Mouse (Mus musculus) kidney, adult 8-10 months (tissue): ENCODE data around the gene Bahcc1.

Experiments used
- DNase-seq, 2 experiments: peaks; one replicate each; pipeline ENCODE4 v3.0.0; 2022

Bahcc1 gene

DNA sequence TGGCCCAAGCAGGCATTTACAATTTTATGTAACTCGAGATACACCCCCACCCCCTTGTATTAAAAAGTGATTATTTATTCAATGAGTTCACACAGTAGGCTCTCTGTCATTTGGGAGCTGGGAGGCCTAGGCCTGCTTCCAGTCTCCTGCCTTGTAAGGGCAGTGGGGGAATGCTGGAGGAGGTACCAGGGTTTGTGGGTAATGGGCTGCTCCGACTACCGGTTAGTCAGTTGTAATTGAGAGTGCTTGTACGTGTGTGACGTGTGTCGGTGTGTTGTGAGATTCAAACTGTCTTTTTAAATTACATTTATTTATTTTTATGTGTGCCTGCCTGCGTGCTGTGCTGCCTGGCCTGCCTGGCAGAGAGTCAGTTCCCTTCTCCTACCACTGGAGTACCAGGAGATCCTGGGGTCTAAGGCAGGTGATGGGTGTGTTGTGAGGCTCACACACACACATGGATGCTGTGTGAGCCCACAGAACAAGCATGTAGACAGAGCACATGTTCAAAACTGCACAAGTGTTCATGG lies 3.8 kb upstream of the Bahcc1 start:
- DNase-seq = no peak

DNA sequence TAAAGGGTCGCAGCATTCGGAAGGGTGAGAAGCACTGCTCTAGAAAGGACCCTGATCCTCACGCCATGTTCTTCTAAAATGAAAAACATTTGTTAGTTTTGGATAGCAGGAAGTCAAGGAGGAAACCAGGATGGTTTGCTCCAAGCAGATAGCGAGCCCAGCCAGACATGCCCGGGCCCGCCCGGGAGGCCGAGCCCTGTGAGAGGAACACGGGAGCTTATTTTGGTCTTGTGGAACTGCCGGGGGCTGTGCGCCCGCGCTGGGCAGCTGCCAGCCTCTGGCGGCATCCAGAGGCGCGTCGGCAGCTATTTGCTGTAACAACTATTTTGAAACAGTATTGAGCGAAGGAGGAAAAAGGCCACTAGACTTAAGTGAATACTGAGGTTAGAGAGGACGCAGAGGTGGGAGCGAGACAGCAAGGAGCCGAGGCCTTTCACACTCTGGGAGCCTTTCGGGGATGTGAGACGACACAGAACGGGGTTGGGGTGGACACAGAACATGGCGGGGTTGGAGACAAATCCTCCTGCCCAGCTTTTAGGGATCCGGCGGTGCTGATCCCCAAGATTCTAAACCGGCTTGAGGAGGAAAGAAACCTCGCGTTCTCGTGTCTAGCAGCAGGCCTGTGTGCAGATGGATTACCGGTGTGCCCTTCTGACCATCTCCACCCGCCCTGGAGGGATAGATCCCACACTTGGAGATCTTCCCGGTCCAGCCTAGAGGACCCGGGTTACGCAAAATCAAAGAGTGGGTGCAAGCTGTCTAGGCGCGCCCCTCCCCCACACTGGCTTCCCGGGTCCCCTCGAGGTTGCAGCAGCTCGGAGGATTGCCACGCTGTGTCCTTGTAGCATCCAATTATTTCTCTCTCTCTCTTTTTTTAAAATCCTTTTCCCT lies 2.6 kb upstream of the Bahcc1 start:
- peak; percentile 80 to 87 for DNase-seq

DNA sequence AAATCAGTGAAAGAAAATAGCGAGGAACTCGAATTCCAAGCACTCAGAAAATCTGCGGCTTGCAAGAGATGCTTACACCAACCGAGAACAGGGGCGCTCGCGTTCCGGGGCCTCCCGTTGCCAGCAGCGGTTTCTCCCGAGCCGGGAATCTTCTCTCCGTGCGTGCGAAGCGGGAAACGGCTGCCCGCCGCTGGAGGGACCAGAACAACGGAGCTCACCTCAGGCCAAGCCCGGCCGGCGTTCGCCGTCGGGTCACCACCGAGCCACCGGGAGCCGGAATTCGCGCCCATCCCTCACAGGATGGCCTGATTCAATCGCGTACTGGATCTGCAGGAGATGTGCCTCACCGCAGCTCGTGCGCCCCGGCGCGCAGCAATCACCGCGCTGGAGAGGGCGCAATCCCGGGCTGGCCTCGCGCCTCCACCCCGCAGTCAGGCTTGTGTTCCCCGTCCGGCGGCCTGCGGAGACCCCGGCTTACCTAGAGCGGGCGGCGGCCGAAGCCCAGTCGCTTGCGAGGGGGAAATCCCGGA lies 1.8 kb upstream of the Bahcc1 start:
- peak in 1 of 2 experiments; percentile 57 for DNase-seq

DNA sequence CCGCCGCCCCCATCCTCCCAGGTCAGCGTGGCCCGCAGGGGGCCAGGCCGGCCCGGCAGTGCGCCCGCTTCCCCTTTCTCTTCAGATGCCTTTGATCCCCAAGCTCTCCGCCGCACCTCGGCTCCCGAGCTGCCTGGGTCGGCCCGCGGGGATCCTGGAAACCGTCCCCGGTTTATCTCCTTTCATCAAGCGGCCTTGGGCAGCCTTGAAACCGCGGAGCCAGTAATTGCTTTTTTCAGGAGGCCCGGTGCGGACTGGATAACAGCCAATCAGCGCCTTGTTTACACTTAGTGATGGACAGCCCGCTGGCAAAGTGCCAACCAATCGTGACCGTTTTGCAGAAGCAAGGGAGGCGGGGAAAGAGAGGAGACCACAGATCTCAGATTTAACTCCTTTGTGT lies 1.4 kb upstream of the Bahcc1 start:
- peak; percentile 100 for DNase-seq

DNA sequence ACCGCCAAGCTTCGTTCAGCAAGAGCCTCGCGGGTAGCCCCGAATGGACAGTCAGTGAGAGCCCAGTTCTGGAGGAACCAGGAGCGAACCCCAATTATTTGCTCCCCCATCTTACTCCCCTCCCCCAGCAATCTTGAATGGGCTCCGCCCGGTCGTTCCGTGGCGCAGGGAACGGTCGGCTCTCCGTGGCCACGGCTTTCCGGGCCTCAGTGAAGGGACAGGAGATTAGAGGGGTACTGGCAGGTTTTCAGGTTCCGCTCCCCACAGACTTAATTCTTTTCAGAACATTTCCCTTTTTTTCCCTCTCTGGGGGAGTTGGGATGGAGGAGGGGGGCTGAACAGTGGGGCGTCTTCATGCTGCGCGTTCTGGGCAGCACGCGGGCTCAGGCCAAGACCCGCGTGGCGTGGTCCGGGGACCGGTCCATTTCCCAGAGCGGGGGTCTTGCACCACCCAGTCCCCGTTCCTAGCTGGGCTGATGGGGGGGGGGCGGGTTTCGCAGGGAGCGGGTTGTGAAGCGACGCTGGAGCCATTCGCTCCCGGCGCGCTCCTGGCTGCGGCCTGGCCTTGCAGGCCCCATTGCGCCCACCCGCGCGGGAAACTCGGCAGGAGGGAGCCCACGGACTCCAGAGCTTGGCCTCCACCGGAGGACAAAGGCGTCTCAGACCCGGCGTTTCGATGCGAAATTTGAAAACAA lies 841 bp downstream of the Bahcc1 start:
- DNase-seq = peak in 1 of 2 experiments; percentile 44

DNA sequence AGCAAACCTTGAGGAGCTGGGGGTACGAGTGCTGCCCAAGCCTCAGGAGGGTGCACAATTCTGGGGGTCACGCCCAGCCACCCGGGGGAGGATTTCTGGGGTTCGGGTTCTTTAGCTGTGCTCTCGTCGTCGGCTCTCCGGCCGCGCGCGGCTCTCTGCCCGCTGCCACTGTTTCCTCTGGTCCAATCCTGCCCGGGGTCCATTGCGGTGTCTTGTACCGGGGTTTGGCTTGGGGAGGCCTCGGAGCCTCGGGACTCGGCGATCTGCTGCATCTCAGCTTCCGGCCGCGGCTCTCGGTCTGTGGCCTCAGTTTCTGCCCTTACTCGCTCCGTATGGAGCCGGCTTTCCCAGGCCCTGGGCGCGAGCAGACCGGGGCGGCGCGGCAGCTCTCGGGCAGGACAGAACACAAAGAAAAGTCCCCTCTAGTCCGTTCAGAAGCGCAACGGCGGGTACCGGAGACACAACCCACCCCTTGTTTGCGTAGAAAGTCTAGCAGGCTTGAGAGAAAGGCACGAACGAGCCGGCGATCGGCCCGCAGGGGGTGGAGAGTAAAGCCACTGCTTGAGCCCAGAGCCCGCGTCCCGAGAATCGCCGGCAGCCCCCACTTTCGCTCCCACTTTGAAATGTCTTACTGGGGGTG lies 1.5 kb downstream of the Bahcc1 start:
- DNase-seq = peak in 1 of 2 experiments; percentile 53

DNA sequence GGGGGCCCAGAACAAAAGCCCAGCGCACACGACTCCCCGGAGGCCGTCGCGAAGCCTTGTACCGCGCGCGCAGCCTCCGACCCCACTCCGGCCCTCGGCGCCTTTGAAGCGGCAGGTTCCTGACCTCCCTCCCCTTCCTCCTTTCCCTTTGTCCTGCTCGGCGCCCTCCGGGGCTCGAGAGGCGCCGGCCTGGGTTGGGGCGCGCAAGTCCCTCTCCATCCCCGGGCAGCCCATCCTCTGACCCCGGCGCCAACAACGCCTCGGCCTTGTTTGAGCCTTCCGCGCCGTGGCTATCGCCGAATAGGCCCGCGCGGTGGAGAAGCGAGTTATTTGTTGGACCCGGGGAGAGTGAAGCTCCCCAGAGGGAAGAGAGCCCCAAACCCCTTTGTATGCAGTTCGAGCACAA lies 2.0 kb downstream of the Bahcc1 start:
- DNase-seq = peak in 1 of 2 experiments; percentile 54

DNA sequence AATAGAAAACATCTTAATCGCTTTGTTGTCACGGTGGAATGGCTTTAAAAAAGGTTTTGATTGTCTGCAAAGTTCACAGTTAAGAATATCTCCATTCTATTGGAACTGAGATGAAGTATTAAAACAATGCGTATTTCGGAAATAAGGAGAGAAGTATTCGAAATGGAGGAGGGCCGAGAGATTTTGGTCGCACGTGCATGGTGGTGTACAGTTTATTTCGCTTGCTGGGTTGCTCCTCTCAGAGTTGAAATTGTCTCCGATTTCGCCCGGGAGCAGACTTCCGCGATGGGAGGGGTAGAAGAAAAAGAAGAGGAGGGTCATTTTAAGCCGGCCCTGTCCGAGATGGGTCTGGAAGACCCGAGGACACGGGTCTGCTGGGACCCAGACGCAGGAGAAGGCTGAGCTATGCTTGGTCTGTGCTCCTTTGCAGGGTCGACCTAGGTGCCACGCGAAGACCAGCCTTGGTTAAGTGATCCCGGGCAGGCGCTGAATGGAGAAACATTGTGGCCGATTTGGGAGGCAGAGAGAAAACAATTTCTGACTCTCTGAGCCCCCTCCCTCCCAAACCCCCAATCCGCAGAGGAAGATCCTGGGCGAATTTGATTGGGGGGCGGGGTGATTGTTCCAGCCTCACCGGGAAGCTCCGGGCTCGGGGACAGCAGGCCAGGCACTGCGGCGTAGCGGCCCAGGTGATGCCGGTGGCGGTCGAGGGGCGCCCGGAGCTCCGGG lies 2.8 kb downstream of the Bahcc1 start:
- DNase-seq = peak in 1 of 2 experiments; percentile 63

DNA sequence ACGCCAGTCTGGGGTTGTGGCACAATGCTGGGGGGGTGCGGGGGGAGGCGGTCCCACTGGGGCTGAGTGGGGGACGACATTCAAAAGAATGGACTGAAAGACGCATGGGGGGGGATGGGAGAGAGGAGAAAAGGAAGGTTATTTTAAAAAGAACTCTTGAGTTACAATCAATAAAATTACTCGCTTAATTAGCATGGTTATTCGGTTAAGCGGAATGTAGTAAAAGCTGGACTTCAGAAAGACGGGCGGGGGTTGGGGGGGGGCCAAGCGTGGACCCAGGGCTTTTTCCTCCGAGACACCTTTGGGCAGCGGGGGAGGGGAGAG lies 3.3 kb downstream of the Bahcc1 start:
- DNase-seq = no peak

DNA sequence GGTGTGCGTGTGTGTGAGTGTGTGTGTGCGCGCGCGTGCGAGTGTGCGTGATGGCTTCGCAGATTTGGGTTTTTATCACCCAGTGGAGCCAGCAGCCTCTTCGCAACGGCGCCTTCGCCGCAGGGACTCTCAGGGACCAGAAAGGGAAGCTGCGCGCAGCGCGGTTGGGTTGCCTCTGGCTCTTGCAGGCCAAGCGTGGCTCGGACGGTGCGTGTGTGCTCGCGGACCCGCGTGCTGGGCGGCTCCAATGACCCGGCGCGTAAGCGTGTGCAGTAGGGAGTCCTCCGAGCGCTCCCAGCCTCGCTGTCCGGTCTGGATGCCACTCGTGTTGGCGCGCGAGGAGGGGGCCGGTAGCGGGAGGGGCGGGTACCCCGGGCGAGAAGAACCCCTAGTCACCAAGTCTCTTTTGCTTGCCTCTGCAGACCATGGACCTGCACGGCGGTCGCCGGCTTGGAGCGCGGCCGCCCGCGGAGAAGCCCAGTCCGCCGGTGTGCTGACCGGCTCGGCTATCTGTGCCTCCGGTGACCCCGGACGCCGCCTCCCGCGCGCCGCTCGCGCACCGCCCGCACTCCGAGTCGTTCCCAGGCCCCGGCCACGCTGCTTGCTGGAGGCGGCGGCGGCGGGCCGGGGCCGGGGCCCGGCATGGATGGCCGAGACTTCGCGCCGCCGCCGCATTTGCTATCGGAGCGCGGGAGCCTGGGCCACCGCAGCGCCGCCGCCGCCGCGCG lies 3.9 kb downstream of the Bahcc1 start:
- DNase-seq = peak in 1 of 2 experiments; percentile 56

DNA sequence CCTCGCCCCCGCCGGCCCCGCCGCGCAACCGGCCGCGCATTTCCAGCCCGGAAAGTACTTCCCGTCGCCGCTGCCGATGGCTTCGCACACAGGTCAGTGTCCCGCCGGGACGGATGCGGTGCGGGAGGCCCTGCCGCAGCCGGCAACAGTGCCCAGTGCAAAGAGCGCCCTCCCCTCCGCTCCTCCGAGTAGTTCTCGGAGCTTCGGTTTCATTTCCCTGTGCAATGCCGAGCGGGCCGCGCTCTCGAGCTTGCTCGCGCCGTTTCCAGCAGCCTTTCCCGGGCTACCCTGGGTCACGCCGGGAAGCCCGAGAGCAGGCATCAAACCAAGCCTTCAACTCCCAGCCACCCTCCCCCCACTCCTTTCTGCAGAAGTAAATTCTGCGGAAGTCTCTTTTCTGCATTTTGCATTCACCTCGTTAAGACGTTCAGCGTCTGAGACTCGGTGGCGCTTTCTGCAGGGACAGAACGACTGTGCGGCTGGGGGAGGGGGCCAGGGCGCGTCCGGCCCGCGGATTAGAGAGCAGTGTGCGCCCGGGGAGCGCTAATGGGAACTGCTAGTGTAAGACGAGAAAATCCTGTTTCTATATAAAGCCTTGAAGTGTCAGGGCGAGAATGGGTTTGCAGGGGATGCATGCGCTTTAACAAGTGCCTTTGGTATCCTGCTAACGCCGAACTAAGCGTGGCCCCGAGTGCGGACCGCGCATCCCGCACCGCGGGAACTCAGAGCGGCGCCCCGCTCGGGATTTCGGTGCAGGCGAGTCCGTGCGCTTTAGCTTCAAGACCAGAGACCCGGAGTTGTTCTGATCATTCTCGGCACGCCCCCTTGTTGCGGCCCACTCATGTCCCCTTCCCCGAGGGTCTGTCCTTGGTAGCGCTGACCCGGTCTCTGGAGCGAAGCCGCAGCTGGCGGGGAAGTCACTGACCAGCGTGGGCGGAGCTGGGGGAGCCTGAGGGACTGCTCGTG lies 4.7 kb downstream of the Bahcc1 start:
- peak; percentile 53 to 60 for DNase-seq

DNA sequence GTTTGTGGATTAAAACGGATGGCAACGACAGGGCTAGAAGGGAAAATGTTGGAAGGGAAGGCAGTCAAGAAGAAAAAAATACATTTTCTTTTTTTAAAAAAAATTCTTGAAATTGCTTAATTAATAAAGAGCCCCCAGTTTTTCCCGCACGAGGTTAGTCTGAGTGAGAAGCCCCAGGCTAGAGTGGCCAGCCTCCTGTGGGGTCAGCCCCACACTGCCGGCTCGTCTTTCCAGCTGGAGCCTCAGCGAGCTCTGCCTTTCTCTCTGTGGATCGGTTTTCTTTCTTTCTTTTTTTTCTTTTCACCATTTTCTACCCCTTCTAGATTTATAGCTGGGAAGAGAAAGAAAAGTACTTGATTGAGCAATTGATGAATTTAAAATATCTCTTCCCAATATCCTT lies 5.6 kb downstream of the Bahcc1 start:
- no peak for DNase-seq

DNA sequence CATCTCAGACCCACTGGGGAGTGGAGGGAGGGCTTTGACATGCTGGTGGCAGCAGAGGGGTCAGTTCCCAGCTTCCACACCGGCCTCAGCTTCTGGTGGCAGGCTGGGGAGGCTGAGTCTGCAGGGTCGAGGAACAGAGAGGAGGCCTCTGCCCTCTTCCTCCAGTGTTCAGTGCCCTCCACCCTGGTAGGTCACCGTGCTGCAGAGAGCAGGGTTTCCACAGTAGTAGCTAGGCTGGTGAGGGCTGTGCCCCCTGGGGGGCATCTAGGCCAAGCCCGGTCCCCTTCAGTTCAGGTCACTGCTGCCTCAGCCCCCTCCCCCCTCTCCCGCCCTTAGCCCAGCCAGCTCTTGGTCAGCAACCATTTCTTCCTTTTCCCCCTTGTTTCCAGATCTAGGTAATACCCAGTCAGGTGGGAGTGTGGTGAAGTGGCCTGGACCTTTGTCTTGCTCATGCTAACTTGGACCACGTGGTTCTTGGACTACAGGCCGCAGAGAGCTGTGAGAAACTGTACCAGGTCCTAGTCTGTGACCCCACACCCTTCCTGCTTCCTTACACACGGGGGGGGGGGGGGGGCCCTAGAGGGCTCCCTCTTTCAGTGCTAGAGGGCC lies 6.1 kb downstream of the Bahcc1 start:
- DNase-seq = peak; percentile 43 to 71

DNA sequence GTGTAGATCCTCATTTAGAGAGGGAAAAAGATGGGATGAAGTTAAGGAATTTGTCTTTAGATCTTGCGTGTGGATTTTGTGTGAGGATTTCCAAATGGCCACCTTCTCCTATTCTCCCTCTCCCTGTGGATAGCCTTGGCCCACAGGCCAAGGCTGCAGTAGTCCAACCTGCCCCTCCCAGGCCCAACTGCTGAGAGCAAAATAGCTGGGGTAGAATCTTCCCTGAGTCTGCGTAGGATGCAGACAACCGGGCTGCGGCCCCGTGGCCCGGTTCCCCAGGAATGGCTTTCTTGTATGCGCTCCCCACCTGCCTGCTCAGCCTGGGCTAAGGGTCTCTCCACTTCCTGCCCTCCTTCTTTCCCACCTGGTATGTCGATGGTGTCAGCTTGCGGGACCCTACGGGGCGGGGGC lies 6.8 kb downstream of the Bahcc1 start:
- no peak for DNase-seq

DNA sequence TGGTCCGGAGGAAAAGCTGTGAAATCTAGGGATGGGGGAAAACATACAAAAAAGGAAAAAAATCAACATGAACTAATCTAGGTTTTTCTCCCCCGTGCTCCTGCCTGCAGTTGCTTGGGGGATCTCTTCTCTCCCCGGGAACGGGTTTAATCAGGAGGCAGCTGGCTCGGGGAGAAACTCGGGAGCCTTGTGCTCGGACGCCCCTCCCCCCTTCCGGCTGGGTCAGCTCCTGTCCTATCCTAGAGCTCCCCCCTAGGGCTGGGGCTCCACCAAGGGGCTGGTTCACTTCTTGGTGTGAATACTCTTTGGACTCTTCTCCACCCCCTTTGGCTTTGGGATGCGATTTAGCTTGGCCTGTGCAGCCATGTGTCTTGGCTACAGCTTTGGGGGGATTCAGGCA lies 7.5 kb downstream of the Bahcc1 start:
- DNase-seq = peak; percentile 86

DNA sequence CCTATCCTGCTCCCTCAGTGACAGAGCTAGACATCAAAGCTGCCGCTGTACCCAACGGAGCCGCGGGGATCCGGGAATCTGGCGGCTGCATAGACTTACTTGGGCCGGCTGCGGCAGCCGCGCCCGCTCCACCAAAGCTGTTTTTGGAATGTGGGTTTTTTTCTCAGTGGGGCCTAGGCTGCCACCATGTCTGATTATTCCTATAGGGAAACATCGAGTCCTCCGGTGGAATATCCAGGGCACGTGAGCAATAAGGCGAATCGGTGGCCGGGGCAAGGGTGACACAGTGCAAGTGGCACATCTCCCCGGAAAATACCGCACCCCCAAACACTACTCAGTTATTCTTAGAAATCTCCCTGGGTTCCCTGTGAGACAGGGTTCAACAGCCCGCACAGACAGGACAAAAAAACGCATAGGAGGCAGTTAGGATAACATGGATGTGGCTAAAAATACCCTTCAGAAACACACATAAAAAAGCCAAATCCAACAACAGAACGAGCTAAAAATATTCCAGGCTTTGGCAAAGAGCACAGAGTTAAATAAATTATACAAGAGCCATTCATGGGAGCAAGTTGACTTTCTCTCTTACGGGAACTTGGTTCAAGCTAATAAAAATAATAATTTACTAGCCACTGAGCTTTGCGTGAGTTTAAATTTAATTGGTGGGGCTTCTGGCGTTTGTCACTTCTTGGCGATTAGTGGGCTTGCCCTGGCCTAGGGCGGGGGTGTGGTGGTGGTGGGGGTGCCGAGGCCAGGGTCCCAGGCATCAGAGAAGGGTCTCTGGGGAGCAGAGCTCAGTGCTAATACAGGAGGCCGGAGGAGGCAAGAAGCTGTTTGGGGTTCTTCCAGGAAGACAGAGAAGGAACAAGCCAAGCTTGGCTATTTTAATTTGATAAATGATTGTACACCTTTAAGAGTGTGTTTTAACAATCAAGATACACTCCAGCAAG lies 8.5 kb downstream of the Bahcc1 start:
- DNase-seq = peak in 1 of 2 experiments; percentile 44

DNA sequence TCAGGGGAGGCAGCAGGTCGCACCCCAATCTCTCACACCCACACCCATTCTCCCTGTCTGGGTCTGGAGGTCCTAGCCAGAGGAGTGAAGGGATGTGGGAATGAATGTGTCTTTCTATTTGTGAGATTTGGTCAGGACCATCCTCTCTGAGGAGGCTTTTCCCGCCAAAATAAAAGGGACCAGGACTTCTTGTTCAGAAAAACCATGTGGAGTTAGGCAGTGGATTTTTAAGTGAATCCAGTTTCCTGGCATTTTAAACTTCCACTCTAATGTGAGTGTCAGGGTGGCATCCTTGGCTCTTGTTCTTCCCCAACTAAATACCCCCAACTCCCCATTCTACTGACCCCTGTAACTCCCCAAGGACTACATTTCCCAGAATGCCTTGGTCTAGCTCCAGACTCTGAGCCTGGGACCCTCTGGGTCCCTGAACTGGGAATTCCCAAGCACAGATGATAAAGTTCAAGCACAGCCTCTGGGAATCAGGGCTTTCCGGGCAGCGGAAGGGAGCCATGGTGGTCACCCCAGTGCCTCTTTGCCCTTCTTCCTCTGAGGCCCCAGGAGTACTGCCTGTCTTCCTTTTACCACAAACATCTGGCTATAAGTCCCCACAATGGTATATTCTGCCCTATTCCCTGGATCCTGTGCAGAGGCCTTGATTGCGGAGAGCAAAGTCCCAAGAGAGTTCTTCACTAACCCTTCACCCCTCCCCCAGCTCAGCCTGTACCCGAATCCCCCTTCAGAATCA lies 9.4 kb downstream of the Bahcc1 start:
- no peak for DNase-seq
